Mouse (Mus musculus) effector memory CD4-positive, alpha-beta T cell, adult 7 months (primary cell): ENCODE measurements around the gene Atp6v0a2. TPM values are rescaled to one million over a fixed set of nuclear protein-coding genes. Genes with fewer than 3 reads are reported as not detected.

Experiments
- polyA plus RNA-seq: library from polyadenylated mRNA; unstranded; fragments of 100-300 nt; shearing (Covaris generic); gene quantifications from one replicate; pipeline ENCODE4 v1.2.1, GENCODE M21; 2017

Atp6v0a2 gene
- 83.5 TPM for polyA plus RNA-seq

GRCm38 (mm10) chr5:124628448-124629363 is at the start of gene Atp6v0a2:
Atp6v0a2 (plus strand) TSS chr5:124628576.

GRCm38 (mm10) chr5:124578633-124579317 is 49.6 kb upstream of the Atp6v0a2 start, which contains the start of the genes Eif2b1 and Gtf2h3:
Eif2b1 (minus strand) TSS chr5:124579131.
Gtf2h3 (plus strand) TSS chr5:124579140.

GRCm38 (mm10) chr5:124724997-124725396 is 96.6 kb downstream of the Atp6v0a2 start, which contains the start of gene Dnah10:
Dnah10 (plus strand) TSS chr5:124725085.

Other genes starting within 250 kb of the Atp6v0a2 start
- 98.9 TPM for gene Sbno1, start 202.6 kb upstream of the Atp6v0a2 start, polyA plus RNA-seq
- 71.8 TPM for gene Kmt5a, start 188.6 kb upstream of the Atp6v0a2 start, polyA plus RNA-seq
- 112 TPM for gene Rilpl2, start 150.2 kb upstream of the Atp6v0a2 start, polyA plus RNA-seq
- gene Snrnp35, start 145.4 kb upstream of the Atp6v0a2 start, polyA plus RNA-seq: 9.0 TPM
- 3.9 TPM for gene Rilpl1, start 97.2 kb upstream of the Atp6v0a2 start, polyA plus RNA-seq
- gene Tmed2, start 87.9 kb upstream of the Atp6v0a2 start, polyA plus RNA-seq: 614 TPM
- 14.6 TPM for gene Ddx55, start 75.7 kb upstream of the Atp6v0a2 start, polyA plus RNA-seq
- gene Eif2b1, start 49.4 kb upstream of the Atp6v0a2 start, polyA plus RNA-seq: 21.1 TPM
- 19.6 TPM for gene Gtf2h3, start 49.4 kb upstream of the Atp6v0a2 start, polyA plus RNA-seq
- 0.16 TPM for gene Dnah10, start 96.5 kb downstream of the Atp6v0a2 start, polyA plus RNA-seq
- 47.2 TPM for gene Ccdc92, start 233.8 kb downstream of the Atp6v0a2 start, polyA plus RNA-seq
- gene Zfp664, start 234.1 kb downstream of the Atp6v0a2 start, polyA plus RNA-seq: 33.8 TPM